Mouse (Mus musculus) thymus, adult 2 months (tissue): ENCODE measurements around the gene Slc9a5. TPM values are rescaled to one million over a fixed set of nuclear protein-coding genes. Genes with fewer than 3 reads are reported as not detected.

Experiments used
- DNase-seq: peaks from one replicate; pipeline ENCODE4 v3.0.0; 2021
- H3K27ac ChIP-seq: fragments of 200-500 bp; 2 replicates; pipeline ENCODE4 v1.5.1; 2012; ENCODE audit warnings: low read length, control low read depth; ENCODE audit not compliant: control insufficient read depth, insufficient read depth
- H3K27me3 ChIP-seq: fragments of 200-500 bp; 2 replicates; pipeline ENCODE4 v1.6.1; 2012; ENCODE audit warnings: mild to moderate bottlenecking, low read length, moderate library complexity, mixed read lengths; ENCODE audit not compliant: control insufficient read depth, insufficient read depth
- H3K36me3 ChIP-seq: fragments of 200-500 bp; 2 replicates; pipeline ENCODE4 v1.6.1; 2012; ENCODE audit warnings: mild to moderate bottlenecking, low read length, moderate library complexity; ENCODE audit not compliant: control insufficient read depth, insufficient read depth
- H3K4me1 ChIP-seq: fragments of 200-500 bp; replicated peaks from 2 replicates; pipeline ENCODE4 v1.6.1; 2012; ENCODE audit warnings: low read length; ENCODE audit not compliant: control insufficient read depth, insufficient read depth
- H3K4me3 ChIP-seq: fragments of 200-500 bp; 2 replicates; pipeline ENCODE4 v1.5.1; 2012; ENCODE audit warnings: mild to moderate bottlenecking, low read length, control low read depth, moderate library complexity; ENCODE audit not compliant: control insufficient read depth, insufficient read depth
- CTCF ChIP-seq: fragments of 200-500 bp; IDR thresholded peaks from 2 replicates; pipeline ENCODE4 v1.5.1; 2012; ENCODE audit warnings: mild to moderate bottlenecking, control low read depth, low read length, moderate library complexity, borderline replicate concordance; ENCODE audit not compliant: control insufficient read depth, poor library complexity, insufficient read depth; ENCODE audit errors: extremely low read depth
- POLR2A ChIP-seq: fragments of 200-500 bp; IDR thresholded peaks from 2 replicates; pipeline ENCODE4 v1.6.1; 2012; ENCODE audit warnings: mild to moderate bottlenecking, low read length, control low read depth, moderate library complexity; ENCODE audit not compliant: control insufficient read depth, poor library complexity, insufficient read depth; ENCODE audit errors: extremely low read depth
- WGBS: fragments of 180-500 bp; shearing (Covaris S2); methylation state at CpG from one replicate; pipeline ENCODE4 v1.1.7; 2018; 5-methylcytosine and 5-hydroxymethylcytosine counted together
- polyA plus RNA-seq: library from polyadenylated mRNA; depleted of rRNA; stranded (reverse); fragments of >200 nt; gene quantifications from 2 replicates; pipeline ENCODE4 v1.2.3, GENCODE M21; 2012

The Slc9a5 gene
- polyA plus RNA-seq, 1 experiment: 12.7 TPM

DNA sequence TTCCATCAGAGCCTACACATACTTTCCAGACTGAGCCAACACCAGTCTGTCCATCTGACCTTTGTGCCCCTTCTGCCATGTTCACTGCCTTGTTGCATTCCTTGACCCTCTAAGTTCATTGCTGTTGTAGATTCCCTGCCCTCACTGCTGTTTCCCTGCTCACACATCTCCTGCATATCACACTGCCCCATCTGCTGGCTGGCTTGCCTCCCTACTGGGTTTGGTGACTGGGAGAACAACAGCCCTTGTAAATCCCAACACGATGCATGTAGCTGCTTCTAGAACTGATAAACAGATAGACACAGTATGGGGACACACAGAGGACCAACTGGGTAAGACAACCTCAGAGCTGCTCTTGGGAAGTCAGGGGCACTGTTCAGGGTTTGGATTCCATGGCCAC lies 36.9 kb upstream of the Slc9a5 start:
- peaks cover 11% of the 10 kb centered on the region for H3K4me1 ChIP-seq
- no peak overlapping the region for H3K4me3 ChIP-seq
- WGBS: 98% methylated on average over 1 of the region's 1 CpGs
- DNase-seq: no peak
- H3K36me3 ChIP-seq: no peaks in the 10 kb centered on the region
- TF ChIP-seq POLR2A (no peak), CTCF (no peak)
- no peaks in the 10 kb centered on the region for H3K27me3 ChIP-seq
- H3K27ac ChIP-seq: no peak overlapping the region

DNA sequence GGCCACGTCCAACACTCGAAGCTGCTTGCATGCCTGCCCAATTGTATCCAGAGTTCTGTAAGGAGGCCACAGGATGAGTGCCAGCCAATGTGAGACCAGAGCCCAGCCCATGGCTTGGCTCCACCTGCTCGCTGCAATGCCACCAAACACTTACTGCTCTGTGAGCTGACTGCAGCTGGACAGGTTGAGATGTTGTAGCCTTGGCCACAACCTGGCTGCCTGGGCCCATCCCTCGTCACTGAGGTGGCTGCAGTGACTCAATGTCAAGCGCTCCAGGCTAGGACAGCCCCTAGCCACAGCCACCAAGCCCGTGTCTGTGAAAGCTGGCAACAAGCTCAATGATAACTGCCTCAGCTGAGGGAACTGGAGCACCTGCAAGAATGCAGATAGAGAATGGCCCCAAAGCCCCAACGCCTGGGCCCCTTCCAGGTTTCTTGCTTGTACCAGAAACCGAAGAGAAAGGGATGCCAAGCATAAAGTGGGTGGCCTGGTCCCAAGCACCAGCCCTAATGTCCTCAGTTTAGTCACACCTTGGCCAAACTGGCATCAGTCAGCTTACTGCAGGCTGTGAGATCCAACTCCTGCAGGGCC lies 35.7 kb upstream of the Slc9a5 start:
- Histone ChIP-seq H3K27ac (no peak overlapping the region), H3K27me3 (no peaks in the 10 kb centered on the region), H3K4me1 (no peaks in the 10 kb centered on the region), H3K36me3 (no peaks in the 10 kb centered on the region), H3K4me3 (no peak overlapping the region)
- TF ChIP-seq POLR2A: no peak
- TF ChIP-seq CTCF: no peak
- WGBS: 95% methylated on average over 8 of the region's 8 CpGs
- no peak for DNase-seq

DNA sequence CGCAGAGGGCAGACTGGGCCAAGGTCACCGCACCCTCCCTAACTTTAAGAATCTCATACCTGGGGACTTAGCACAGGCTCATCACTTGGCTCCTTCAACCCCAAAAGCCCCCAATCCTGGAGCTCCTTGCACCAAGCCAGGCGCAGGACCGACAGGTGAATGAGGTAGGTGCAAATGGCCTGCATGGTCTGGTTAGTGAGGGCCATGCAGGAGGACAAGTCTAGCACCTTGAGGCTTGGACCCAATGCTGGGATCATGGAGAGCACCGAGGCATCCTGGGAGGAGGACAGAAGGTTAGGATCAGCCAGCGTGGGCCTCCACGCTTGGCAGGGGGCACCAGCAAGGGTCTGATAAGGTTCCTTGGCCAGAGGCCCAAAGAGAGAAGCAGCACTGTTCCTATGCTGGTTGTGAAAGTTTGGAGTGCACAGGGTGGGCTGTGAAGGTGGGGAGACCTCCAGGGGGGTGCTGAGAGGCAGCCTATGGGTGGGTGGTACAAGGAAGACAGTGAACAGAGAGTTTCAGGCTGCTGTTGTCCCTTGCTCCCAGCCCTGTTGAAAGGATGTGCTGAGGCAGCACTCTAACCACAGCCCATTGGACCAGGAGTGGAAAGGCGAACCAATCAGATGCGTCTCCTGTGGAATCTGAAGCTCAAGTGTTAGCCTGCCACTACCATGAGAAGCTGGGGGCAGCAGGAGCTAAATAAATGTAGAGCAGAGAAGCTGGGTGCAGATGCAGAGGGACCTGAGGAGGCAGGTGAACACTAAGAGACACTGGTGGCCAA lies 34.8 kb upstream of the Slc9a5 start:
- TF ChIP-seq POLR2A (no peak), CTCF (no peak)
- H3K36me3 ChIP-seq: peaks cover 5% of the 10 kb centered on the region; the same call in 1 of the 2 replicates
- no peak for DNase-seq
- no peak overlapping the region for H3K27ac ChIP-seq
- no peaks in the 10 kb centered on the region for H3K27me3 ChIP-seq
- H3K4me1 ChIP-seq: no peaks in the 10 kb centered on the region
- no peak overlapping the region for H3K4me3 ChIP-seq
- 96% methylated on average over 9 of the region's 9 CpGs for WGBS

DNA sequence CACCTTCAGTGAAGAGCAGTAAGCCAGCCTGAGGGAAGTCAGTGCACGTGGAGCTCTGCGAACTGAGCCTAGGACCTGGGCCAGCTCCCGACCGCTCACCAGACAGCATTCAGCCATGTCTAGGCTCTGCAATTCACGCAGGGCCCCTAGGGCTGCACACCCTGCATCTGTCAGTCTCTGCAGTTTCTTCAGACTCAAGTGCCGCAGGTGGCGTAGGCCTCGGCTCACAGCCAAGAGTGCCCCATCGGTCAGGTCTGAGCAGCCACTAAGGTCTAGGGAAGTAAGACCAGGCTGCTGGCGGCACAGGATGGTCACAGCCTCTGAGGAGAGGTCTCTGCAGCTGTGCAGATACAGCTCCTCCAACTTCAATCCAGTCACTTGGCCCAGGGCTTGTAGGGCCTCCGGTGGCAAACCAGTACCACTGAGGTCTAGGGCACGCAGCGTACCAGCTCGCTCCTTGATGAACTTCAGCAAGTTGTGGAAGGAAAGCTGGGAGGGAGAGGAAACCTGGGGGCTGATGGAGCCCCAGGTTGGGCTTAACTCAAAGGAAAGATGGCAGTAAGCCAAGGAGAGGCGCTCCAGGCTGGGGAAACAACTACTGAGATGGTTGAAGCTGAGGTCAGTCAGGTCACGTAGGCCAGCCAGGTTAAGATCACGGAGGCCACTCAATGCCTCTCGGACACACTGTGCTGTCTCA lies 33.4 kb upstream of the Slc9a5 start:
- H3K36me3 ChIP-seq: peaks cover 5% of the 10 kb centered on the region; the same call in 1 of the 2 replicates
- H3K4me1 ChIP-seq: no peaks in the 10 kb centered on the region
- TF ChIP-seq CTCF (no peak), POLR2A (no peak)
- DNase-seq: no peak
- no peaks in the 10 kb centered on the region for H3K27me3 ChIP-seq
- no peak overlapping the region for H3K4me3 ChIP-seq
- no peak overlapping the region for H3K27ac ChIP-seq
- WGBS: 98% methylated on average over 18 of the region's 18 CpGs

GRCm38 (mm10) chr8:105317941-105318340 lies 30.7 kb upstream of the Slc9a5 start:
- Histone ChIP-seq H3K4me1 (no peaks in the 10 kb centered on the region), H3K36me3 (peaks cover 5% of the 10 kb centered on the region; the same call in 1 of the 2 replicates), H3K4me3 (no peak overlapping the region), H3K27me3 (no peaks in the 10 kb centered on the region), H3K27ac (no peak overlapping the region)
- no peak for TF ChIP-seq CTCF
- TF ChIP-seq POLR2A: no peak
- no peak for DNase-seq
- 96% methylated on average over 4 of the region's 4 CpGs for WGBS

DNA sequence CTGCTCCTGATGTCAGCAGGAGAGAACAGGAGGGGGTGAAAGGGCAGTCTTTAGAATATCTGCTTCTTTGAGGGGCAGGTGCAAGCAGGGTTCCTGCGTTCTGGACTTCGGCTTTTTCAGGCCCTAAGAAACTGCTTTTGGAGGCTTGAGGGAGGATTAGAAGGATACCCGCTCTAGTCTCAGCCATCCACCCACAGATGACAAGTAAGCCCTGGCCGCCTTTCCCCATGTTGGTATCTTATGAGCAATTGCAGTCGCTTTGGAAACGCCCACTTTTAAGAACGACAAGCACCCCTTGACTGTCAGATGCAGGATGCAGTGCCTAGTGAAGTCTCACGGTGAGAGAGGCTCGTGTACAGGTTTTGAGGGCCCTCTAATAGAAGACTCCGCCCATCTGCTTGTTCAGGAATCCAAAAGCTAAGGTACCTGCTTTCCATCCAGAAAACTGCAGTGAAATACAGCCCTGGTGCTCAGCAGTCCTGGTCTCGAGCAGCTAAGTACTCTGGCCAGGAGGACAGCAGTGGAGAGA lies 29.9 kb upstream of the Slc9a5 start:
- H3K36me3 ChIP-seq: peaks cover 5% of the 10 kb centered on the region; the same call in 1 of the 2 replicates

More for the DNA sequence above, 29.9 kb upstream of the Slc9a5 start:
- no peak for DNase-seq
- H3K27ac ChIP-seq: no peak overlapping the region
- H3K4me1 ChIP-seq: no peaks in the 10 kb centered on the region
- 95% methylated on average over 11 of the region's 11 CpGs for WGBS
- H3K4me3 ChIP-seq: no peak overlapping the region
- TF ChIP-seq CTCF (no peak), POLR2A (no peak)
- no peaks in the 10 kb centered on the region for H3K27me3 ChIP-seq
